Mouse (Mus musculus) bone marrow, adult 2 months (tissue): ENCODE data around the gene 4931428F04Rik.

ENCODE experiments used
- CTCF ChIP-seq: fragments of 200-500 bp; IDR thresholded peaks from 2 replicates; pipeline ENCODE4 v1.5.1; 2011; ENCODE audit warnings: low read length, control low read depth; ENCODE audit not compliant: control insufficient read depth, insufficient read depth
- POLR2A ChIP-seq: fragments of 200-500 bp; IDR thresholded peaks from 2 replicates; pipeline ENCODE4 v1.6.1; 2011; ENCODE audit warnings: low read depth, mild to moderate bottlenecking, control low read depth, low read length, borderline replicate concordance; ENCODE audit not compliant: control insufficient read depth

DNA sequence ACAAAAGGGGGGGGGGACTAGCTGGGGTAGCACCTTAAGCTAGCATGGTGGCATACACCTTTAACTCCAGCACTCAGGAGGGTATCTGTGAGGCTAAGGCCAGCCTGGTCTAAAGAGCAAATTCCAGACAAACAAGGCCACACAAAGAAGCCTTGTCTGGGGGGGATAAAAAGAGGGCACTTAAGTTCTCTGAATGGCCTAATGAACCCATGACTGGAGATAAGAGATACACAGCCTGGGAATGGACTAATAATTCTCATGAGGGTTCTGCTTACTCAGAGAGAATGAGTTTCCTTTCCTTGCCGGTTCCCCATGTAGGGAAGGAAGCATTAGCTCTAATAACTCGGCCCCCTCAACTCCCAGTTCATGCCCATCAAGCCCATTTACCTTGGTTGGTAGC is 42.9 kb upstream of the 4931428F04Rik start:
- TF ChIP-seq CTCF (no peak), POLR2A (no peak)
